Mouse (Mus musculus) MEL (cell line): Measurements from ENCODE around the gene Snap91.

Experiments used
- BHLHE40 ChIP-seq: IDR thresholded peaks from 2 replicates; pipeline ENCODE4 v1.6.1; 2012; ENCODE audit warnings: low read depth, mild to moderate bottlenecking, inconsistent platforms, low read length, improper control_type of control experiment, borderline replicate concordance
- CHD2 ChIP-seq: IDR thresholded peaks from 2 replicates; pipeline ENCODE4 v1.6.1; 2011; ENCODE audit warnings: low read length, improper control_type of control experiment
- CTCF ChIP-seq, 3 experiments: IDR thresholded peaks in 2 of 3; conservative IDR thresholded peaks in 1 of 3; 2 replicates each; pipeline ENCODE4 v1.5.1; 2011 to 2012; ENCODE audit warnings: low read length in 3 of 3, low read depth in 2 of 3, mild to moderate bottlenecking in 2 of 3, improper control_type of control experiment in 1 of 3, inconsistent platforms in 1 of 3, mixed read lengths in 1 of 3, moderate library complexity in 1 of 3; ENCODE audit not compliant: control insufficient read depth in 1 of 3, insufficient read depth in 1 of 3, poor library complexity in 1 of 3, severe bottlenecking in 1 of 3
- EP300 ChIP-seq, 2 experiments: IDR thresholded peaks; 2 replicates each; pipeline ENCODE4 v1.6.1; 2011; ENCODE audit warnings: improper control_type of control experiment in 2 of 2, low read length in 2 of 2, low read depth in 1 of 2, mild to moderate bottlenecking in 1 of 2
- JUND ChIP-seq: IDR thresholded peaks from 2 replicates; pipeline ENCODE4 v1.6.1; 2011; ENCODE audit warnings: low read depth, mild to moderate bottlenecking, improper control_type of control experiment, low read length
- MAX ChIP-seq: IDR thresholded peaks from 2 replicates; pipeline ENCODE4 v1.6.1; 2011; ENCODE audit warnings: low read length, improper control_type of control experiment
- MYC ChIP-seq: IDR thresholded peaks from 2 replicates; pipeline ENCODE4 v1.6.1; 2011; ENCODE audit warnings: low read depth, mild to moderate bottlenecking, low read length, improper control_type of control experiment, moderate library complexity
- POLR2A ChIP-seq, 2 experiments: IDR thresholded peaks; 2 replicates each; pipeline ENCODE4 v1.6.1; 2011 to 2012; ENCODE audit warnings: low read length in 2 of 2, mild to moderate bottlenecking in 2 of 2, control low read depth in 1 of 2, improper control_type of control experiment in 1 of 2, low read depth in 1 of 2, moderate library complexity in 1 of 2; ENCODE audit not compliant: control insufficient read depth in 1 of 2, insufficient read depth in 1 of 2, poor library complexity in 1 of 2
- TCF12 ChIP-seq: IDR thresholded peaks from 2 replicates; pipeline ENCODE4 v1.6.1; 2014; ENCODE audit warnings: low read depth, mild to moderate bottlenecking, inconsistent platforms, low read length, improper control_type of control experiment, moderate library complexity
- ZNF384 ChIP-seq: IDR thresholded peaks from 2 replicates; pipeline ENCODE4 v1.6.1; 2012; ENCODE audit warnings: low read depth, mild to moderate bottlenecking, inconsistent platforms, low read length, improper control_type of control experiment

DNA sequence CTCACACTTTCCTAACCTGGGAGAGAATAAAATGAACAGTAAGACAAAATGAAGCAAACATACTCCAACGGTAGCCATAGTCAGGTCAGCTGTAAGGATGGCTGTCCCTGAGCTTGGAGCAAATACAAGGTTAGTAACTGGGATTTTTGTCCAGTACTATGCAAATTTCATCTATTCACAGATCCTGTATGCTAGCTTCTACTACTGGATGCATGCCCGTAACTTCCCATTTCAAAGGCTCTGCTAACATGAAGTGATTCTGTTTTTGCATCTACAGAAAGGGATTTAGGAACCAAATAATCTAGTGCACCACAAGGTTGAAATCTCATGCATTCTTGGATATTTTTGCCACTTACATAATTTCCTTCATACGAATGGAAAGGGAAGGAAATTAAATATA lies 70.2 kb downstream of the Snap91 start:
- TF ChIP-seq EP300 (IDR thresholded peaks at IDR 0.05; ENCODE audit: low read depth in 1 of 2, low read length in 2 of 2) (no peak), MAX (no peak), POLR2A (IDR thresholded peaks at IDR 0.05; ENCODE audit: control insufficient read depth in 1 of 2, insufficient read depth in 1 of 2, low read depth in 1 of 2, low read length in 2 of 2, poor library complexity in 1 of 2) (no peak), ZNF384 (no peak), CTCF (IDR thresholded peaks at IDR 0.05 in 2 of 3, conservative IDR thresholded peaks at IDR 0.05 in 1 of 3; ENCODE audit: control insufficient read depth in 1 of 3, insufficient read depth in 1 of 3, low read depth in 2 of 3, low read length in 3 of 3, poor library complexity in 1 of 3, severe bottlenecking in 1 of 3) (no peak), MYC (no peak), TCF12 (no peak), JUND (no peak), BHLHE40 (no peak), CHD2 (no peak)
